Mouse (Mus musculus) lung, postnatal 0 days (tissue): Measurements from ENCODE around the gene Ldb1.

ENCODE experiments used
- CTCF ChIP-seq: IDR thresholded peaks from 2 replicates; pipeline ENCODE4 v1.5.1; 2016; ENCODE audit warnings: antibody characterized with exemption, mild to moderate bottlenecking
- EP300 ChIP-seq: IDR thresholded peaks from 2 replicates; pipeline ENCODE4 v1.6.1; 2016; ENCODE audit warnings: antibody characterized with exemption, mild to moderate bottlenecking, control low read depth

DNA sequence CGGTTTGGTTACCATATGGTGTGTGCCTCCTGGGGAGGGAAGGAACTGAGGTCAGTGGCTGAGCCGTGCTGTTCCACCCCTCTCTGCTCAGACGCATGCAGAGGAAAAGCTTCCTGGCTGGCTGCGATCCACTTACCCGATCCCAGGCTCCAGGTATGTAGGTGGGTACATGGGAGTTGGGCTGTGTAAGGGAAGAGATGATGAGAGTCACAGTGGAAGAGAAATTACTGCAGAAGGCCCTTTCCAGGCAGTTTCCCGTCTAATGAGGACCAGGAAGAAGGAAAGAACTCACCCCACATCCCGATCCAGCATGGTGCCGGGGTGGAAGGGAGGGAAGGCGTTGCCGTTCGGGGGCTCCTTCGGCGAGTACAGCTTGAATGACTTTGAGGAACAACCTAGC, 9.0 kb downstream of the Ldb1 start:
- no peak for TF ChIP-seq CTCF
- TF ChIP-seq EP300 = no peak
